Mouse (Mus musculus) cerebellum, adult 2 months (tissue): ENCODE data around the gene BC030870.

Experiments
- CTCF ChIP-seq: fragments of 200-500 bp; IDR thresholded peaks from 2 replicates; pipeline ENCODE4 v1.5.1; 2011; ENCODE audit warnings: low read depth, mild to moderate bottlenecking, control low read depth, low read length, moderate library complexity, borderline replicate concordance; ENCODE audit not compliant: insufficient read depth
- POLR2A ChIP-seq: fragments of 200-500 bp; IDR thresholded peaks from 2 replicates; pipeline ENCODE4 v1.6.1; 2011; ENCODE audit warnings: low read length, control low read depth, borderline replicate concordance; ENCODE audit not compliant: insufficient read depth

DNA sequence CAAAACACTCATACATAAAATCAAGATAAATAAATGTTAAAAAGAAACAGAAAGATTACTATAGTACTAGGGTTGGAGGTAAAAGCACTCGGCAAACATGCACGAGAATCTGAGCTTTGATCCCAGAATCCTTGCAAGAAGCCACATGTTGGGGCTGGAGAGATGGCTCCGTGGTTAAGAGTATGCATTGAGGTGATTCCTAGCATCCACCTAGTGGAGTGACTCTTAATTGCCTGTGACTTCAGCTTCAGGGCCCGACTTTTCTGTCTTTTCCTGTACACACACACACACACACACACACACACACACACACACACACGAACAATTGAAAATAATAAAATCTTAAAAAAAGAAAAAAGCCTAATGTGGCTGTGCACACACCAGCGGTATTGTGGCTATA, 20.4 kb downstream of the BC030870 start:
- TF ChIP-seq CTCF (no peak), POLR2A (no peak)
